Mouse (Mus musculus) neural tube, embryonic 12.5 days (tissue): ENCODE measurements around the gene Patz1. TPM values are rescaled to one million over a fixed set of nuclear protein-coding genes. Genes with fewer than 3 reads are reported as not detected.

Source experiments
- ATAC-seq: fragments of 200-750 bp; cut with Nextera tagmentation; 2 replicates; pipeline ENCODE4 v1.8.0; 2017; ENCODE audit warnings: low read depth, mild to moderate bottlenecking, moderate TSS enrichment, moderate library complexity; ENCODE audit not compliant: low FRiP score
- H3K27ac ChIP-seq: fragments of 300-500 bp; sonication (generic); 2 replicates; pipeline ENCODE4 v1.5.1; 2016
- H3K27me3 ChIP-seq: fragments of 300-500 bp; sonication (generic); replicated peaks from 2 replicates; pipeline ENCODE4 v1.6.1; 2016; ENCODE audit warnings: mild to moderate bottlenecking
- H3K36me3 ChIP-seq: fragments of 300-500 bp; sonication (generic); 2 replicates; pipeline ENCODE4 v1.6.1; 2016; ENCODE audit warnings: mild to moderate bottlenecking
- H3K4me1 ChIP-seq: fragments of 300-500 bp; sonication (generic); 2 replicates; pipeline ENCODE4 v1.6.1; 2016
- H3K4me2 ChIP-seq: fragments of 300-500 bp; sonication (generic); replicated peaks from 2 replicates; pipeline ENCODE4 v1.6.1; 2016; ENCODE audit warnings: mild to moderate bottlenecking
- H3K4me3 ChIP-seq: fragments of 300-500 bp; sonication (generic); 2 replicates; pipeline ENCODE4 v1.5.1; 2016
- H3K9ac ChIP-seq: fragments of 300-500 bp; sonication (generic); 2 replicates; pipeline ENCODE4 v1.6.1; 2016; ENCODE audit warnings: mild to moderate bottlenecking
- H3K9me3 ChIP-seq: fragments of 300-500 bp; sonication (generic); 2 replicates; pipeline ENCODE4 v1.6.1; 2016; ENCODE audit warnings: mild to moderate bottlenecking
- WGBS: fragments of 180-500 bp; shearing (Covaris S2); methylation state at CpG from one replicate; pipeline ENCODE4 v1.1.7; 2016; 5-methylcytosine and 5-hydroxymethylcytosine counted together
- polyA plus RNA-seq: library from polyadenylated mRNA; unstranded; fragments of >200 nt; fragmentation: Nextera tagmentation; extraction: Ambion mirVana; gene quantifications from 2 replicates; pipeline ENCODE4 v1.2.1, GENCODE M21; 2016

Patz1 gene
- polyA plus RNA-seq, 1 experiment from 2014 or later = 117 TPM

DNA sequence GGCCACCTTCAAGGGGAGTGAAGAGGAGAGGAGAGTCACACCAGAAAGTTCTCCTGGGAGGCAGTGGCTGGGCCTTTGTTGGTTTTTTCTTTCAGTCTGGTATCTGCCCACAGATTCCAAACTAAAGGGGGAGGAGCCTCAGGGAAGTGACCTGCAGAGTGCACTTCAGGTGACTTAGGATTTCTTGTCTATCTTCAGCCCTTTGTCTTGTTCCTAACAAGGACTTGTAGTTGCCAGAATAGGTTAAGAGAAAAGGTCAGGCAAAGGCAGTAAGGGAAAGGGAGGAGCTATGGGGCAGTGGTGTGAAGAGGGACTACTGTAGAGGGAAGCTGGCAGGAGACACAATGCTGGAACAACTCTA is 59.1 kb downstream of the Patz1 start:
- ATAC-seq = no peak
- H3K36me3 ChIP-seq = peaks cover 71% of the 10 kb centered on the region
- no peak overlapping the region for H3K9ac ChIP-seq
- no peak overlapping the region for H3K4me2 ChIP-seq
- no peak overlapping the region for H3K4me3 ChIP-seq
- H3K27ac ChIP-seq = no peak overlapping the region
- H3K9me3 ChIP-seq = no peaks in the 10 kb centered on the region
- no peaks in the 10 kb centered on the region for H3K27me3 ChIP-seq
- H3K4me1 ChIP-seq = peaks cover 14% of the 10 kb centered on the region

DNA sequence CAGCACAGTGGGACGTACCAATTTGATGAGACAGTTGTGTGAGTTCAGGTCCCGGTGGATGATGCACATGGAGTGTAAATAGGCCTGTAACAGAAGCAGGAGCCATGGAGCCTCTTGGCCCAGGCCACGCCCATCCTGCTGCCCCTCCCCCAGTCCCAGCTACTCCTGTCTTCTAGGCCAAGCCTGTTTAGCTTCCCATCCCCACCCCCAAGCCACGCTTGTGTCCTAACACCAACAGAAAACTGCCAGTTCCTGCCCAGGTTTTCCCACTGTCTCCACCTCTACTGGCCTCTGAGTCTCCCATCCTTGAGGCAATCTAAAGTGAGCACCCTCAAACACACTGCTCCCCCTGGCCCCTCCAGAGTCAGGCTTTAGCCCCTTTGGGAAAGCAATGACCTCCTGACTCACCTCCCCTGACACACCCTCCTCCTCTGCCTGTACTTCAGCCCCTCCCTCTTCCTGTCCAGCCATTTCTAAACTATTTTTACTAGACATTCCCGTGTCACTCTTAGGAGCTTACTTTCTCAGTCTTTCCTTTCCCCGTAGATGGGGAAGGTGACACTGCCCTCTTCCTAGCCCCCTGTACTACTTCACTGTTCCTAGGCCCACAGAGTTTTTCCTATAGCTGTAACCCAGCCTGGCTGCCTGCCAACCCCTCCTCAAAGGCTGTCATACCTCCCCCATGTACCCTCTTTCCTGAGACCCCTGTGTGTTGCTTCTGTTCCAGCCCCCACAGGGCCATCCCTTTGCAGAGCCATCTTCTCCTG is 60.1 kb downstream of the Patz1 start:
- ATAC-seq = no peak
- no peak overlapping the region for H3K27ac ChIP-seq
- H3K9ac ChIP-seq = peak overlapping the region; percentile 4; the same call in 1 of the 2 replicates
- H3K4me2 ChIP-seq = no peak overlapping the region
- peaks cover 14% of the 10 kb centered on the region for H3K4me1 ChIP-seq
- 35% methylated on average over 6 of the region's 6 CpGs for WGBS
- H3K36me3 ChIP-seq = peaks cover 74% of the 10 kb centered on the region
- H3K4me3 ChIP-seq = no peak overlapping the region
- no peaks in the 10 kb centered on the region for H3K9me3 ChIP-seq
- no peaks in the 10 kb centered on the region for H3K27me3 ChIP-seq

DNA sequence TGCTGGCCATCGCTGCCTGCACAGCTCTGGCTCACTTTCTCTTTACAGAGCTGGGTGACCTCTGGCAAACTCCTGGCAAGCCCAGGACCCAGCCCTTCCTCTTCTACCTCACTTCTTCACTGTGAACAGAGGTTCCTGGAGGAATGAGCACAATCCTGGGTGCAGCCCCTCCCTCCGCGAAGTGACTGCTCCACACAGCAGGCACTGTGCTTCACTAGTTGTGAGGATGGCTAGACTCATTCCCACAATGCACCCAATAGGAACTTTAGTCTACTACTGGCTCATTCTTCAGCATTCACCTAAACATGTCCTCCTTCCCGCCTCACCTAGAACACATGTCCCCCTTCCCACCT is 60.6 kb downstream of the Patz1 start:
- no peaks in the 10 kb centered on the region for H3K9me3 ChIP-seq
- H3K27me3 ChIP-seq = no peaks in the 10 kb centered on the region
- H3K9ac ChIP-seq = peak overlapping the region; percentile 4; the same call in 1 of the 2 replicates
- peaks cover 14% of the 10 kb centered on the region for H3K4me1 ChIP-seq
- 86% methylated on average over 4 of the region's 4 CpGs for WGBS
- peaks cover 74% of the 10 kb centered on the region for H3K36me3 ChIP-seq
- no peak for ATAC-seq
- no peak overlapping the region for H3K4me3 ChIP-seq
- H3K27ac ChIP-seq = no peak overlapping the region
- no peak overlapping the region for H3K4me2 ChIP-seq

DNA sequence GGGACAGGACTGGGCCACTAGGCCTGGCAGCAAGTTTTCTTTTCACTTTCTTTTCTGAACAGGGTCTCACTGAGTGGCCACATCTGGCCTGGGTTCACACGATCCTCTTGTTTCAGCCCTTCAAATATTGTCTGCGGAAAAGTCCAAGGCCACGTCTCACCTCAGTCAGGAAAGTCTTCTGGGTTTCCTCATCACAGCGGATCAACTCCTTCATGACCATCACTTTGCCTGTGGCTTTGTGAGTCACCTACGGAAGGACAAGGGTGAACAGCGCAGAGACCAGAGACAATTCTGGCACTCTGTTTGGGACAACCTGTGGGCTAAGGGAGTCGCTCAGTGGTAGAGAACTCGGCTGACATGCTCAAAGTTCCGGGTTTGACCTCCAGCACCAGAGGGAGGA is 63.5 kb downstream of the Patz1 start:
- Histone ChIP-seq H3K27ac (no peak overlapping the region), H3K9ac (no peak overlapping the region), H3K4me2 (no peak overlapping the region), H3K36me3 (peaks cover 72% of the 10 kb centered on the region), H3K9me3 (no peaks in the 10 kb centered on the region), H3K27me3 (no peaks in the 10 kb centered on the region), H3K4me1 (peaks cover 14% of the 10 kb centered on the region), H3K4me3 (no peak overlapping the region)
- WGBS = 94% methylated on average over 9 of the region's 9 CpGs
- ATAC-seq = no peak

DNA sequence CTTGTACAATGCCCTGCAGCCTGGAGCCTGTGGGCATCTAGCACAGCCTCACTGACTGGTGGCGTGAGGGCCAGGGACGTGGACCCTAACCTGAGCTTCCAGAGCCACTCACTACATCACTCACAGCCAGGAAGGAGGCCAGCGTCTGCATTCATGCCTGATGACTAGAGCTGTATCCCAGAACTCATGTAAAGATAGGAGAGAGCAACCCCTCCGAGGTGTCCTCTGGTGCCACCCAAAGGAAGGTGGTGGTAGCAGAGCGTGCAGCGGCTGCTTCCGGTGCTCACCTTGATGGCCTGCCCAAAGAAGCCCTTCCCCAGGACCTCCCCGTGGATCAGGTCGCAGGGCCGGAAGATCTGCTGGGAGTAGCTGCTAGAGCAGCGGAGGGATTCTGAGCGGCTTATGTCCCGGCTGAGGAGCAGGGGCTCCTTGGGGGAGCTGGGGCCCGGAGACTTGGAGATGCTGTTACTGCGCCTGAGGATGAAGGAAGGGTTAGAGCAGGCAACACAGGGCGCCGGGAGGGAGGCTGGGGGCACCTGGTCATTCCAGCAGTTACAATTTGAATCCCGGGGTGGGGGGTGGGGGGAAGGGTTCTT is 64.4 kb downstream of the Patz1 start:
- no peak for ATAC-seq
- no peak overlapping the region for H3K4me2 ChIP-seq
- H3K9me3 ChIP-seq = no peaks in the 10 kb centered on the region

More for the DNA sequence above, 64.4 kb downstream of the Patz1 start:
- Histone ChIP-seq H3K4me3 (no peak overlapping the region), H3K9ac (no peak overlapping the region), H3K27me3 (no peaks in the 10 kb centered on the region), H3K27ac (no peak overlapping the region), H3K36me3 (peaks cover 78% of the 10 kb centered on the region), H3K4me1 (peaks cover 13% of the 10 kb centered on the region)
- 66% methylated on average over 18 of the region's 18 CpGs for WGBS

Other genes with a start within 250 kb of the Patz1 start
- gene Sfi1, start 95.4 kb upstream of the Patz1 start, polyA plus RNA-seq = 14.3 and 15.6 TPM in 2 replicates
- 62.0 and 62.5 TPM in 2 replicates for gene Eif4enif1, start 86.5 kb upstream of the Patz1 start, polyA plus RNA-seq
- gene Drg1, start 22.5 kb upstream of the Patz1 start, polyA plus RNA-seq = 261 and 274 TPM in 2 replicates
- gene Pik3ip1, start 41.5 kb downstream of the Patz1 start, polyA plus RNA-seq = 21.2 and 22.6 TPM in 2 replicates
- 117 and 121 TPM in 2 replicates for gene Limk2, start 120.3 kb downstream of the Patz1 start, polyA plus RNA-seq
- 40.7 and 43.9 TPM in 2 replicates for gene Rnf185, start 163.5 kb downstream of the Patz1 start, polyA plus RNA-seq
- 1.0 and 1.3 TPM in 2 replicates for gene Pla2g3, start 199.4 kb downstream of the Patz1 start, polyA plus RNA-seq
- gene Inpp5j, start 215.9 kb downstream of the Patz1 start, polyA plus RNA-seq = 1.2 and 1.3 TPM in 2 replicates
- 61.8 and 69.1 TPM in 2 replicates for gene Selenom, start 225.8 kb downstream of the Patz1 start, polyA plus RNA-seq